Mouse (Mus musculus) megakaryocyte-erythroid progenitor cell, adult 5 weeks (primary cell): ENCODE data around the gene Gnat2. TPM values are rescaled to one million over a fixed set of nuclear protein-coding genes. Genes with fewer than 3 reads are reported as not detected.

Experiments used
- polyA plus RNA-seq: library from polyadenylated mRNA; stranded (reverse); fragments of >175 nt; gene quantifications from 2 replicates; pipeline ENCODE4 v1.2.3, GENCODE M21; 2012

Gene Gnat2
- polyA plus RNA-seq, result 0.36 and 1.00 TPM in 2 replicates

DNA sequence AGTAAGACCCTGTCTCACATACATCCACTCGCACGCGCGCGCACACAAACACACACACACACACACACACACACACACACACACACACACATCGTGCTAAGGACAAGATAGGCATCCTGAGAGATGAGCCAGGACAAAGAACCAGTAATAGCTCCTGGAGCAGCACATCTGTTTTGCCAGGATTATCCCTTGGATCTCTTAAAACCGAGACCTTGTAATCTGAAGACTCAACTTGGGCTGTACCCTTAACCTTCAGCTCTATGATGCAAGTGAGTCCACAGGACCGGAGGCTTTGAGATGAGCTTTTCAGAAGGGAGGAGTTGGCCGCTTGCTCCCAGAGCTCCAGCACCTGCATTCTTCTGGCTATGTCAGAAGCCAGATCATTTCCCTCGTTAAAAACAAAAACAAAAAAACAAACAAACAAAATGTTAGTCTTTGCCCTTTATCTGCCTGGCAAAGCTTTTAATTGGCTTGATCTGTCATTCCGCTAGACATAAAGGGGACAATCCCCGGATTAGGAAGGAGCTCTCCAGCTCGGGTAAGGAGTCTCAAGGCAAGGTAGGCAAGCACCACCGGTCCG lies at the start of gene Gnat2:
Gene Gnat2 (plus strand): TSS at position 254 of the 580 bp plus-strand sequence.

DNA sequence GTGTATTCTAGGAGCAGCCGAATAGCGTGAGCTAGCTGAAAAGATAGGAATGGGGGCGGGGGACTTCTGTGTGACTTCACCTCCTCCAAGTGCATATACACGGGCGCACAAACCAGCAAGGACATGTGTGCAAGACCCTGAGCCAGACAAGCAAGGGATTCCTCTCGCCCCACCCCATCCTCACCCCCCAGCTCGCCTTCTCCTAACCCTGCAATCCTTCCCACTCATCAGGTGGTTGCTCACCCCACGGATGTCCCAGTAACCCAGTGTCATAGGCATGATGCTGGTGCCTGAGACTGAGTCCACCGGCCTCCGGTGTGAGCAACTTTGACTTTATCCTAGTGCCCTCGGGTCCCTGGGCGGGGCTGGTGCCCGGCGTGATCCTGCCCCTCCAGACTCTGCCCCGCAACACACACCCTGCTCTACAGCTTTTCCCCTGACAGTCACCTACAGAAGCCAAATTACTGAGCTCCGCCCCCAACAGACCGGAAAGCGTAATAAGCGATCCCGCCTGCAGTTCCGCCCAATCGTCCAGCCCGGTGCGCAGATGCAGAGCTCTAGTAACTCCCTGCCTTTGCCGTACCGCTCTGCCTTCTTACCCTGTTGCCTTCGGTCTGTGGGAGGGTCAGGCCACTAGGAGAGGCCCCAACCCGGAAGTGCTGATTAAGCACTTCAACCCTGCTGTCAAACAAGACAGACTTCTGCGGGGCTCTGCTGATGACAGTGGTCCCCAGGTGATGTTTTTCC lies 48.0 kb upstream of the Gnat2 start, which contains the start of gene Gstm4:
Gene Gstm4 (minus strand): TSS at position 501 of the 747 bp plus-strand sequence.

DNA sequence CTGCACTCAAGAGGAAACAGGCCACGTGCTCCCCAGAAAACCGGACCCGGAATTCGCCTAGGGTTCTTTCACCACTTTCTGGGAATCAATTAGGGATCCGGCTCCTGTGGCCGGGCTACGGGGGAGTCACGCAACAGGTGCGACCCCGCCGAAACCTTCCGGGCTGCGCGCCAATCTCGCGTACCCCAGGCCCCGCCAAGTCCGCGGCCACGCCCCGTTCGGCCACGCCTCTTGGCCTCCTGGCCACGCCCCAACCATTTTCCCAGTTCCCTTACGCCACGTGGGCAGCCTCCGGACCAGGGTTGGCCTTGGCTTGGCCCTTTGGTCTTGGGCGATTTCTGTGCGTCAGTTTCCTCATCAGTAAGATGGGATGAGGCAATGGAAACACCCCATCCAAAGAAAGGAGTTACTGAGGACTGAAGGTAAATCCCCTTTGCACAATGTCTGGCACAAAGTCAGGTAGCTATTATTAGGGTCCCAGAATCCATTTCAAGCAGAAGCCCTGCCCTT lies 6.1 kb upstream of the Gnat2 start, which contains the start of gene Ampd2:
Gene Ampd2 (minus strand): TSS at position 182 of the 510 bp plus-strand sequence.

DNA sequence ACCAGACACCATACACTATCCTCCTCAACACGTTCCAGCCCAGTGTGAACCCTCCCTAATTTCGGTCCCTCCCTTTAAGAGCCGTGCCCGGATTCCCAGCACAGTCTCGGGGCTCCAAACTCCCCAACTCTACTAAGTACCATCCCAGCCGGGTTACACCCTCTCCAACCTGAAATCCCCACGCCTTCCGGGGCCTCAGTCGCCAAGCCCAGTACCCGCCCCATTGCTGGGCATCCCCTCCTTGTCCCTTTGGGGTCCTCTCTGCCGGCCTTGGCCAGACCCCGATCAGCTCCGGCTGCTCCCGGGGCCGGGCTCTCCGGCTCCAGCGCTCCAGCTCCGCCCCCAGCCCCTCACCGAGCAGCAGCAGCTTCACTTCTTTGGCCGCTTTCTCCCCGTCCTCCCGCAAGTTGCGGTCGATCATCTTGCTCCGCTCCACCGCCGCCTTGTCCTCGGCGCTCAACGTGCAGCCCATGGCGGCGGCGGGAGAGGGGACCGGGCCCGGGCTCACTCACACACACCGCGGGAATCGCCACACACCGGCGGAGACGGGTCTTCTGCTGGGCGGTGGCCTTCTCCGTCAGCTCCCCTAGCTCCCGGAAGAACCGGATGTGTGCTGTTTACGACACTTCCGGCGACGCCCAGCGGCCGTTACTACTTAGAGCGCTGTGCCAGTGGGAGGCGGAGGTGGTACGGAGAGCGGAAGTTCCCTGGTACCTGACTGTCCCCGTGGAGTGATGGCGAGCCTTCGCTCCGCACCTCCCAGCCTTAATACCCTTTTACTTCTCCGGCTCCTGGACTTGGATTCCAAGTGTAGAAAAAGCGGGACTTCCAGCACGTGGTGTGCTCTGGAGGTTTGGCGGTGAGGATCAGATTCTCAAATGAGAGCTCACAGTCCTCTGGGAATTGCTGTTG lies 53.2 kb downstream of the Gnat2 start, which contains the start of gene Gnai3:
Gene Gnai3 (minus strand): TSS at position 613 of the 912 bp plus-strand sequence.

Other genes starting within 250 kb of the Gnat2 start
- gene Eps8l3, start 215.6 kb upstream of the Gnat2 start, polyA plus RNA-seq, result 0.02 TPM in 1 of 2 replicates, not detected in the other
- 2.8 and 4.2 TPM in 2 replicates for gene Gstm5, start 197.0 kb upstream of the Gnat2 start, polyA plus RNA-seq
- gene Gstm7, start 161.0 kb upstream of the Gnat2 start, polyA plus RNA-seq, result 0.64 and 0.97 TPM in 2 replicates
- not detected in 2 replicates for gene Gstm6, start 149.0 kb upstream of the Gnat2 start, polyA plus RNA-seq
- gene Gstm3, start 123.5 kb upstream of the Gnat2 start, polyA plus RNA-seq, result not detected in 2 replicates
- 0.16 and 0.23 TPM in 2 replicates for gene Gstm2, start 106.3 kb upstream of the Gnat2 start, polyA plus RNA-seq
- 1,063 and 2,187 TPM in 2 replicates for gene Gstm1, start 74.8 kb upstream of the Gnat2 start, polyA plus RNA-seq
- 2.9 and 4.4 TPM in 2 replicates for gene Gstm4, start 47.9 kb upstream of the Gnat2 start, polyA plus RNA-seq
- gene Ampd2, start 6.1 kb upstream of the Gnat2 start, polyA plus RNA-seq, result 238 and 248 TPM in 2 replicates
- 16.4 and 17.1 TPM in 2 replicates for gene Gnai3, start 53.4 kb downstream of the Gnat2 start, polyA plus RNA-seq
- not detected in 2 replicates for gene Gpr61, start 62.1 kb downstream of the Gnat2 start, polyA plus RNA-seq
- 3.5 and 4.2 TPM in 2 replicates for gene Amigo1, start 93.5 kb downstream of the Gnat2 start, polyA plus RNA-seq
- 6.5 and 6.8 TPM in 2 replicates for gene Cyb561d1, start 108.4 kb downstream of the Gnat2 start, polyA plus RNA-seq
- 35.0 and 51.9 TPM in 2 replicates for gene Atxn7l2, start 118.1 kb downstream of the Gnat2 start, polyA plus RNA-seq
- gene Sypl2, start 133.9 kb downstream of the Gnat2 start, polyA plus RNA-seq, result 0.16 TPM in 1 of 2 replicates, not detected in the other
- 4.4 and 5.0 TPM in 2 replicates for gene Psma5, start 164.1 kb downstream of the Gnat2 start, polyA plus RNA-seq
- 16.8 and 24.8 TPM in 2 replicates for gene Sort1, start 191.3 kb downstream of the Gnat2 start, polyA plus RNA-seq